Mouse (Mus musculus) cerebellum, adult 11-12 months (tissue): ENCODE results near the gene Pld1.
A peak's percentile ranks its signal among the peaks of the same experiment; 100 is the strongest.
"Not testable (repeated sequence)": the region's sequence is repeated elsewhere in the genome, so short reads cannot be mapped to it uniquely, and the experiment has no call there.

Source experiments
- DNase-seq: peaks from one replicate; pipeline ENCODE4 v3.0.0; 2022

Pld1 gene

GRCm38 (mm10) chr3:27945397-27945796 is 6.9 kb downstream of the Pld1 start:
- not testable (repeated sequence) for DNase-seq

GRCm38 (mm10) chr3:27949175-27949872 is 10.8 kb downstream of the Pld1 start:
- DNase-seq = no peak

GRCm38 (mm10) chr3:27949873-27950250 is 11.4 kb downstream of the Pld1 start:
- DNase-seq = no peak

GRCm38 (mm10) chr3:27950726-27951125 is 12.2 kb downstream of the Pld1 start:
- no peak for DNase-seq

- no peak for DNase-seq
These were observed 13.2 kb downstream of the Pld1 start for GRCm38 (mm10) chr3:27951721-27952120.

- no peak for DNase-seq
These were observed 17.5 kb downstream of the Pld1 start for GRCm38 (mm10) chr3:27956006-27956405.

GRCm38 (mm10) chr3:27959221-27959620 is 20.7 kb downstream of the Pld1 start:
- no peak for DNase-seq

- DNase-seq = no peak
These were observed 22.7 kb downstream of the Pld1 start for GRCm38 (mm10) chr3:27961162-27961561.

- no peak for DNase-seq
These were observed 25.3 kb downstream of the Pld1 start for GRCm38 (mm10) chr3:27963795-27964201.

GRCm38 (mm10) chr3:27968671-27969070 is 30.2 kb downstream of the Pld1 start:
- no peak for DNase-seq

- no peak for DNase-seq
These were observed 35.4 kb downstream of the Pld1 start for GRCm38 (mm10) chr3:27973936-27974335.

- no peak for DNase-seq
These were observed 36.5 kb downstream of the Pld1 start for GRCm38 (mm10) chr3:27974981-27975380.

GRCm38 (mm10) chr3:27976931-27977544 is 38.5 kb downstream of the Pld1 start:
- no peak for DNase-seq

- no peak for DNase-seq
These were observed 39.7 kb downstream of the Pld1 start for GRCm38 (mm10) chr3:27978030-27978723.

GRCm38 (mm10) chr3:27981591-27981990 is 43.1 kb downstream of the Pld1 start:
- DNase-seq = no peak

- peak; percentile 6 for DNase-seq
These were observed 44.0 kb downstream of the Pld1 start for GRCm38 (mm10) chr3:27982436-27983017.

GRCm38 (mm10) chr3:27983274-27983673 is 44.8 kb downstream of the Pld1 start:
- no peak for DNase-seq

- DNase-seq = no peak
These were observed 45.6 kb downstream of the Pld1 start for GRCm38 (mm10) chr3:27983935-27984577.

GRCm38 (mm10) chr3:27984620-27985019 is 46.1 kb downstream of the Pld1 start:
- no peak for DNase-seq

GRCm38 (mm10) chr3:27985344-27985743 is 46.8 kb downstream of the Pld1 start:
- DNase-seq = no peak

- no peak for DNase-seq
These were observed 49.5 kb downstream of the Pld1 start for GRCm38 (mm10) chr3:27987891-27988536.

GRCm38 (mm10) chr3:27991100-27991703 is 52.7 kb downstream of the Pld1 start:
- no peak for DNase-seq
